Mouse (Mus musculus) heart, embryonic 10.5 days (tissue): ENCODE measurements around the gene Ccdc159. TPM values are rescaled to one million over a fixed set of nuclear protein-coding genes. Genes with fewer than 3 reads are reported as not detected.

ENCODE experiments used
- DNase-seq: peaks from one replicate; pipeline ENCODE4 v3.0.0-alpha.2; 2017; ENCODE audit warnings: low spot score
- H3K27ac ChIP-seq: fragments of 300-500 bp; sonication (generic); 2 replicates; pipeline ENCODE4 v1.5.1; 2016; ENCODE audit warnings: mild to moderate bottlenecking
- H3K27me3 ChIP-seq: fragments of 300-500 bp; sonication (generic); 2 replicates; pipeline ENCODE4 v1.6.1; 2016; ENCODE audit warnings: mild to moderate bottlenecking; ENCODE audit not compliant: poor library complexity, insufficient read depth, severe bottlenecking
- H3K36me3 ChIP-seq: fragments of 300-500 bp; sonication (generic); 2 replicates; pipeline ENCODE4 v1.6.1; 2016; ENCODE audit warnings: mild to moderate bottlenecking, moderate library complexity
- H3K4me1 ChIP-seq: fragments of 300-500 bp; sonication (generic); 2 replicates; pipeline ENCODE4 v1.6.1; 2016; ENCODE audit warnings: mild to moderate bottlenecking
- H3K4me3 ChIP-seq: fragments of 300-500 bp; sonication (generic); 2 replicates; pipeline ENCODE4 v1.5.1; 2016; ENCODE audit warnings: mild to moderate bottlenecking, moderate library complexity
- H3K9me3 ChIP-seq: fragments of 300-500 bp; sonication (generic); 2 replicates; pipeline ENCODE4 v1.6.1; 2016; ENCODE audit warnings: mild to moderate bottlenecking, moderate library complexity
- whole genome bisulfite sequencing: fragments of 180-500 bp; shearing (Covaris S2); methylation state at CpG from one replicate; pipeline ENCODE4 v1.1.7; 2016; 5-methylcytosine and 5-hydroxymethylcytosine counted together
- polyA plus RNA-seq: library from polyadenylated mRNA; unstranded; fragments of >200 nt; fragmentation: Nextera tagmentation; extraction: Ambion mirVana; gene quantifications from 2 replicates; pipeline ENCODE4 v1.2.1, GENCODE M21; 2016

The Ccdc159 gene
- polyA plus RNA-seq, 1 experiment from 2014 or later, result 3.6 TPM

DNA sequence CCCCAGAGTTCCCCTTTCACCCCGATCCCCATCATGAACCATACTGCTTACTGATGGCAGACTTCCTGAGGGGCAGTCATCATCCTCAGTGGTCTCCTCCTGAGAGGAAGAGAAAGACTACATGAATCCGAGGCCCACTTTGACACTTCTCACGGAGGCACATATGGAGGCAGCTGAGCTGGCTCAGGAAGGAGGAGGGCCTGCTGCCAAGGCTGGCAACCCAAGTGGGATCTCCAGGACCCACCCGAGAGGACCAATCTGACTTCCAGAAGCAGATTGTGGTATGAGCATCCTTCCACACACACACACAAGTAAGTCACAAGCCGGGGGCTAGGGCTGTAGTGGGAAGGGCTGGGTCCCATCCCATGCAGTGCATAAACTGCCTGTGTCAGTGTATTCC lies 50.1 kb downstream of the Ccdc159 start:
- Histone ChIP-seq H3K27me3 (peaks cover 55% of the 10 kb centered on the region), H3K4me1 (no peaks in the 10 kb centered on the region), H3K4me3 (no peak overlapping the region), H3K27ac (no peak overlapping the region), H3K9me3 (no peaks in the 10 kb centered on the region), H3K36me3 (0 out of 2 replicates have a peak, but pooled peaks cover 2% of the 10 kb centered on the region)
- no peak for DNase-seq
- WGBS, result 86% methylated on average over 5 of the region's 5 CpGs

DNA sequence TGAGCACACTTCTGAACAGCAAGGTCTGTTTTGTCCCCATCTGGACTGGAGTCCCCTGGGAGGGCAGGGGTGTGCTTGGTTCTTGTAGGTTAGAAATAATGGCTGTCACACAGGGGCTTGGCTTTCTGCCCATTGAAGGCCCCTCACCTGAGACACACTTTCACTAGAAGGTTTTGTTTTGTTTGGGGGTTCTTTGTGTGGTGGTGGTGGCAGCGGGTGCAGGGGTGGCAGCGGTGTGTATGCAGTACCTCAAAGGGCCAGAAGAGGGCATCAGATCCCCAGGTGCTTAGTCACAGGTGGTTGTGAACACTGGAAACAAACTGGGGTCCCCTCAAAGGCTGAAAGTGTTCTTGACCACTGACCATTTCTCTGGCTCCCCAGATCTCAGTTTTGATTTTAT lies 50.7 kb downstream of the Ccdc159 start:
- Histone ChIP-seq H3K36me3 (0 out of 2 replicates have a peak, but pooled peaks cover 2% of the 10 kb centered on the region), H3K9me3 (no peaks in the 10 kb centered on the region), H3K4me3 (no peak overlapping the region), H3K27ac (no peak overlapping the region), H3K27me3 (peaks cover 61% of the 10 kb centered on the region), H3K4me1 (no peaks in the 10 kb centered on the region)
- no peak for DNase-seq
- 17% methylated on average over 2 of the region's 2 CpGs for WGBS

DNA sequence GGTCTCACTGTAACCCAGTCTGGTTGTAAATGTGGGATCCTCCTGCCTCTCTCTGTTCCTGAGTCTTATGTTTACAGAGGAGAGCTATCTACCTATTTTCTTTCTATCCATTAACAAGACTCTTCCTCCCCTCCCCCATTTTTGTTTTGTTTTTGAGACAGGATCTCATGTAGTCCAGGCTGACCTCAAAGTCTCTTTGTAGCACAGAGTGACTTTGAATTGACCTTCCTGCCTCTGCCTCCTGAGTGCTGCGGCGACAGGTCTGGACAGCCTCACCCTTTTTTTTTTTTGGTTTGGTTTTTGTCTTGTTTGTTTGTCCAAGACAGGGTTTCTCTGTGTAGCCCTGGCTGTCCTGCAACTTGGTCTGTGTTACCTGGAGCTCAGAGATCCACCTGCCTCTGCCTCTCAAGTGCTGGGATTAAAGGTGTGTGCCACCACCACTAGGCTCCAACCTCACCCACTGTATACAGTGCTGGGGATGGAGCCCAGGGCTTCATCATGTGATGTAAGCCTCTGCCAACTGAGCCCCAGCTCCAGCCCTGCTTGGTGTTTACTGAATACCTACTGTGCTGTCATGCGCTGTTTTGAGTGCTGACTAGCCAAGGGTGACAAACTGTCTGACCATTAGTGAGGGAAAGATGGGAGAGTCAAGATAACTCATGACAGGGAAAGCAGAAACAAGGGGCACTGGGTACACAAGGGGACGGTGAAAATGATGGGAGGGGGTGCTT lies 51.3 kb downstream of the Ccdc159 start:
- DNase-seq, result no peak
- Histone ChIP-seq H3K4me1 (no peaks in the 10 kb centered on the region), H3K27ac (no peak overlapping the region), H3K4me3 (no peak overlapping the region), H3K27me3 (peaks cover 67% of the 10 kb centered on the region), H3K9me3 (no peaks in the 10 kb centered on the region), H3K36me3 (0 out of 2 replicates have a peak, but pooled peaks cover 2% of the 10 kb centered on the region)
- 80% methylated on average over 4 of the region's 4 CpGs for WGBS

DNA sequence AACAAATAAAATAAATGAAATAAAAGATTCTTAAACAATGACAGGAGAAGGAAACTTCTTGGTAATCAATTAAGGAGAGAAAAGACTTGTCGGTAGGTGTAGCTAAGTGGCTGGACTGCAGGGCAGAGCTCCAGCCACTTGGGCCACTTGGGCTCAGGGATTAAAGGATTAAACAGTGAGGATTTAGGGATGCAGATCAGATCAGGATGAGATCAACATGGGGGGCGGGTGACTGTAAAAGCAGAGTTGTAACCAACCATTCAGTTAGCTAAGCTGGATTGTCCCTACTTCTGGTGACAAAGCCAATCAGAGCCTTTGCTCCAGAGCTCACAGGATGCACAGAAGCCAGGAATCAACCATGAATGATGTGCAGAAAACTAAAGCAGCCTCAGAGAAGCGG lies 56.6 kb downstream of the Ccdc159 start:
- no peak overlapping the region for H3K27ac ChIP-seq
- no peaks in the 10 kb centered on the region for H3K9me3 ChIP-seq
- no peak overlapping the region for H3K4me3 ChIP-seq
- 14% methylated on average over 3 of the region's 3 CpGs for WGBS
- no peak for DNase-seq
- peaks cover 100% of the 10 kb centered on the region for H3K27me3 ChIP-seq
- peaks cover 7% of the 10 kb centered on the region for H3K4me1 ChIP-seq
- H3K36me3 ChIP-seq, result 0 out of 2 replicates have a peak, but pooled peaks cover 2% of the 10 kb centered on the region

Other genes with a start within 250 kb of the Ccdc159 start
- gene Ldlr, start 204.0 kb upstream of the Ccdc159 start, polyA plus RNA-seq, result 36.6 and 42.9 TPM in 2 replicates
- gene Spc24, start 167.2 kb upstream of the Ccdc159 start, polyA plus RNA-seq, result 112 and 160 TPM in 2 replicates
- gene Kank2, start 128.7 kb upstream of the Ccdc159 start, polyA plus RNA-seq, result 16.4 and 16.9 TPM in 2 replicates
- 2.5 and 5.7 TPM in 2 replicates for gene Angptl8, start 92.0 kb upstream of the Ccdc159 start, polyA plus RNA-seq
- gene Dock6, start 74.8 kb upstream of the Ccdc159 start, polyA plus RNA-seq, result 47.9 and 56.9 TPM in 2 replicates
- 6.2 and 6.8 TPM in 2 replicates for gene Rab3d, start 9.3 kb upstream of the Ccdc159 start, polyA plus RNA-seq
- 50.1 and 52.6 TPM in 2 replicates for gene Tmem205, start 85 bp downstream of the Ccdc159 start, polyA plus RNA-seq
- gene Plppr2, start 9.6 kb downstream of the Ccdc159 start, polyA plus RNA-seq, result 6.5 and 7.0 TPM in 2 replicates
- gene Swsap1, start 28.3 kb downstream of the Ccdc159 start, polyA plus RNA-seq, result 5.7 and 6.9 TPM in 2 replicates
- 25.0 and 25.9 TPM in 2 replicates for gene Epor, start 36.0 kb downstream of the Ccdc159 start, polyA plus RNA-seq
- gene Rgl3, start 62.0 kb downstream of the Ccdc159 start, polyA plus RNA-seq, result 1.8 and 2.3 TPM in 2 replicates
- 0.20 and 0.75 TPM in 2 replicates for gene Ccdc151, start 75.2 kb downstream of the Ccdc159 start, polyA plus RNA-seq
- gene Prkcsh, start 75.3 kb downstream of the Ccdc159 start, polyA plus RNA-seq, result 89.8 and 106 TPM in 2 replicates
- 0.15 and 0.29 TPM in 2 replicates for gene Elavl3, start 124.6 kb downstream of the Ccdc159 start, polyA plus RNA-seq
- gene Gm49318, start 143.8 kb downstream of the Ccdc159 start, polyA plus RNA-seq, result not detected in 2 replicates
- gene Zfp653, start 143.9 kb downstream of the Ccdc159 start, polyA plus RNA-seq, result 9.6 and 10.8 TPM in 2 replicates
- gene Ecsit, start 158.0 kb downstream of the Ccdc159 start, polyA plus RNA-seq, result 58.4 and 65.6 TPM in 2 replicates
- 246 and 375 TPM in 2 replicates for gene Cnn1, start 171.7 kb downstream of the Ccdc159 start, polyA plus RNA-seq
- gene Elof1, start 189.7 kb downstream of the Ccdc159 start, polyA plus RNA-seq, result 149 and 176 TPM in 2 replicates
- gene Acp5, start 208.2 kb downstream of the Ccdc159 start, polyA plus RNA-seq, result 62.3 and 67.2 TPM in 2 replicates
- 44.7 and 60.3 TPM in 2 replicates for gene Pigyl, start 229.4 kb downstream of the Ccdc159 start, polyA plus RNA-seq